Mouse (Mus musculus): ENCODE measurements around the gene S100a14.

- TF ChIP-seq POLR2A (IDR thresholded peaks at IDR 0.05; ENCODE audit: extremely low read depth, insufficient read depth, low read length) (no peak), CTCF (IDR thresholded peaks at IDR 0.05; ENCODE audit: extremely low read depth, insufficient read depth, low read length) (no peak)
Observed at GRCm38 (mm10) chr3:90527291-90527873, 726 bp downstream of the S100a14 start.

Measured in cortical plate, adult 2 months (tissue).